Mouse (Mus musculus) G1E (cell line): ENCODE measurements at regions not wholly inside any gene's neighbourhood (a gene's known extent, or its start where the extent isn't known, plus 50 kb on each side); places are given as distances from the start of the nearest gene placed in this dataset.

ENCODE experiments used
- CTCF ChIP-seq: IDR thresholded peaks from 2 replicates; pipeline ENCODE4 v1.5.1; 2012; ENCODE audit warnings: low read depth, low read length, inconsistent platforms, mixed read lengths
- GATA1 ChIP-seq: IDR thresholded peaks from 2 replicates; pipeline ENCODE4 v1.6.1; 2012; ENCODE audit warnings: borderline replicate concordance, low read length, inconsistent platforms, mixed read lengths
- POLR2AphosphoS5 ChIP-seq: IDR thresholded peaks from 2 replicates; pipeline ENCODE4 v1.6.1; 2012; ENCODE audit warnings: low read depth, low read length, inconsistent platforms; ENCODE audit not compliant: insufficient replicate concordance
- TAL1 ChIP-seq: conservative IDR thresholded peaks from 2 replicates; pipeline ENCODE4 v1.6.1; 2012; ENCODE audit warnings: low read depth, low read length, inconsistent platforms, mixed read lengths

DNA sequence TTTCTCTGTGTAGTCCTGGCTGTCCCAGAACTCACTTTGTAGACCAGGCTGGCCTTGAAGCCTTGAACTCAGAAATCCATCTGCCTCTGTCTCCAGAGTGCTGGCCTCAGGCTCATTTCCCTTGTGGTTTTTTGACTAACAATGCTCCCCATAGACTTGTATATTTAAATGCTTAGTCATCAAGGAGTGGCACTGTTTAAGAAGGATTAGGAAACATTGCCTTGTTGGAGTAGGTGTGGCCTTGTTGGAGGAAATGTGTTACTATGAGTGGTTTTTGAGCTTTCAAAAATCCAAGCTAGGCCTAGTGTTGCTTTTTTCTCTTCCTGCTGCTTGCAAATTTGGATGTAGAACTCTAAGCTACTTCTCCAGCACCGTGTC lies 61.7 kb upstream of the Ccnh start:
- TF ChIP-seq CTCF = no peak
- TF ChIP-seq POLR2AphosphoS5 = no peak
- no peak for TF ChIP-seq GATA1
- TF ChIP-seq TAL1 = no peak
